17 mouse cellular contexts compared by ENCODE assay signal in genomic region chr7:89710776-89711175, GRCm38 (mm10).
"Had no signal": no experiment of that assay in that cellular context is flagged by ENCODE, and none has a peak within 500 bp of the region (broad histone marks: within the 10 kb centered on the region; RNA-seq: fewer than 3 reads in every experiment).

No protein-coding gene starts in this region.

- ATAC-seq: intestine, embryonic 16.5 days; liver, embryonic 12.5 days had no signal

- H3K4me3 ChIP-seq: limb, embryonic 15.5 days; liver, embryonic 12.5 days; lung, embryonic 15.5 days; midbrain, embryonic 10.5 days; myocyte; neural tube, embryonic 12.5 days had no signal

- H3K4me2 ChIP-seq: limb, embryonic 15.5 days; liver, embryonic 12.5 days; lung, embryonic 15.5 days; neural tube, embryonic 12.5 days had no signal

- H3K4me1 ChIP-seq: limb, embryonic 15.5 days; liver, embryonic 12.5 days; lung, embryonic 15.5 days; midbrain, embryonic 10.5 days; neural tube, embryonic 12.5 days had no signal

- H3K9ac ChIP-seq: limb, embryonic 15.5 days; liver, embryonic 12.5 days; lung, embryonic 15.5 days; neural tube, embryonic 12.5 days had no signal

- DNase-seq: kidney, adult 9 months; kidney, postnatal 36 days; layer of hippocampus, adult 9-11 months; layer of hippocampus, postnatal 36 days; midbrain, embryonic 14.5 days; right cerebral cortex, postnatal 4 days; spleen, adult 18-20 months; thymus, adult 18-20 months; thymus, postnatal 14 days had no signal

- H3K9me3 ChIP-seq: limb, embryonic 15.5 days; liver, embryonic 12.5 days; lung, embryonic 15.5 days; midbrain, embryonic 10.5 days; neural tube, embryonic 12.5 days had no signal

- H3K27me3 ChIP-seq: limb, embryonic 15.5 days; liver, embryonic 12.5 days; lung, embryonic 15.5 days; neural tube, embryonic 12.5 days had no signal

- H3K36me3 ChIP-seq: limb, embryonic 15.5 days; liver, embryonic 12.5 days; lung, embryonic 15.5 days; midbrain, embryonic 10.5 days; neural tube, embryonic 12.5 days had no signal

- H3K27ac ChIP-seq: kidney, postnatal 0 days; limb, embryonic 15.5 days; liver, embryonic 12.5 days; lung, embryonic 15.5 days; midbrain, embryonic 10.5 days; neural tube, embryonic 12.5 days had no signal
